Mouse (Mus musculus): ENCODE data around the gene Ttc7b.

Gene Ttc7b

DNA sequence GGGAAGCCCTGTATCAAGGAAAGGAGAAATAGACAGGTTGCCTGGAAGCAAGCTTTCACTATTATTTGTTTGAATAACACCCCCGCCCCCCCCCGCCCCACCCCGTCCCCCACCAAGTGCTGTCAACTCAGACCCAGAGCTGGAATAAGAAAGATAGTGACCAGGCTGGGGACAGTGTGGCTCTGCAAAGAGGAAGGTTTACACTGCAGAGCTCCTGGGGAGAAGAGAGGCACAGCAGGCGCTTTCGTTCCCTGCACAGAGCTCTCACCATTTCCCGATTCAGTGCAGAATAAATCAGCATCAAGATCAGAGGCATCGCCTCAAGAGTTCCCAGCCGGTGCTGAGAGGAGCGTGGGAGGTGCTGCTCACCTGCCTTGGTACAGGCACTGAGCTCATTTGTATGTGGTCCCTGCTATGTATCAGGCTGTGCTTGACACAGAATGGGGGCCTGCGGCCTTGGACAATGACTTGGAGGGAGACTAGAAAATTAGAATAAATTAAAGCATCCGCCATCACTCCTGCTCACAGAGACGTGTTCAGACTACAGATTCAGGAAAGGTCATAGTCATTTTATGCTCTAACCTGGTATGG is 206.7 kb downstream of the Ttc7b start:
- no peak for DNase-seq (ENCODE audit: extremely low read depth, insufficient read length, low spot score)

- DNase-seq (ENCODE audit: extremely low read depth, insufficient read length, low spot score): peak; percentile 71
Measured at GRCm38 (mm10) chr12:100313209-100313608, 207.4 kb downstream of the Ttc7b start.

DNA sequence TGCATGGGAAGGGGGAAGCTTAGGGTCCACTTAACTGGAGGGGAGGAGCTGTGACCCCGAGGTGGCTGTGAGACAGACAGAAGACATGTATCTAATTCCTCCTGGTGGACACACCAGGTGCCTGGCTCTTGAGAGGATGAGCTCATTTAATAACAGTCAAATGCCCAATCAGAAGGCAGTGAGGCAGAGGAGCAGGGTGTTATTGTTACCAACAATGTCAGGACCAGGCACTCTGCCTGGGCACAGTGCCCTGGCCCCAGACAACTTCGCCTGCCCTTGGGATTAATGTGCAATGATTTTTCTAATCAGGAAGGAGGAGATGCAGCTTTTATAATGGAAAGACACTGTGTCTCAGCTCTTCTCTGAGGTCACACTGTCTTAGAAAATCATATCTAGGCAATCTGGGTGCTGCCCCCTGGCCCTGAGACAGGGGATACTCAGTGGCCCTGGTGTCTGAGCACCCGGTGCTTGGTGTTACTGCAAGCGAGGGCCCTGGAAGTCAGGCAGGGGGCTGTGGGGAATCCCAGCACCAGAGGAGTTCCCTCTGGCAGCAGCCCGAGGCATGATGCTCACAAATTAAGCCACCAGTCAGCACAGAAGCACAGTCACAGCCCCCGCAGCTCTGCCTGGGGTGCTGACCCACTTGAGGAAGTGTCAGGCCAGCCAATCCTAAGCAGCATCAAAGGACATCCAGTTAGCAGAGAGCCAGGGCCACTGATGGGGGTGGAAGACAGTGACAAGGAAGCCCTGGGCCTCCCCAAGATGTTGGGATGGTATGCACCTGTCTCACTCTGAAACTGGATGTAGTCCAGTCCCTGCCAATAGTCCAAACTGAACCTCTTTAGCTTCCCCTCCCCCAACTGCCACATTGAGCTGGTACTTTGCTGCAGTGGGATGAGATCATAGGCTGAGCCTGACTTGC is 209.9 kb downstream of the Ttc7b start:
- DNase-seq (ENCODE audit: extremely low read depth, insufficient read length, low spot score): no peak

GRCm38 (mm10) chr12:100309201-100309600 is 211.4 kb downstream of the Ttc7b start:
- DNase-seq (ENCODE audit: extremely low read depth, insufficient read length, low spot score): no peak

GRCm38 (mm10) chr12:100307501-100308260 is 212.9 kb downstream of the Ttc7b start:
- no peak for DNase-seq (ENCODE audit: extremely low read depth, insufficient read length, low spot score)

- DNase-seq (ENCODE audit: extremely low read depth, insufficient read length, low spot score): no peak
Measured at GRCm38 (mm10) chr12:100306336-100306735, 214.3 kb downstream of the Ttc7b start.

GRCm38 (mm10) chr12:100305051-100305673 is 215.5 kb downstream of the Ttc7b start:
- DNase-seq (ENCODE audit: extremely low read depth, insufficient read length, low spot score): peak; percentile 45

DNA sequence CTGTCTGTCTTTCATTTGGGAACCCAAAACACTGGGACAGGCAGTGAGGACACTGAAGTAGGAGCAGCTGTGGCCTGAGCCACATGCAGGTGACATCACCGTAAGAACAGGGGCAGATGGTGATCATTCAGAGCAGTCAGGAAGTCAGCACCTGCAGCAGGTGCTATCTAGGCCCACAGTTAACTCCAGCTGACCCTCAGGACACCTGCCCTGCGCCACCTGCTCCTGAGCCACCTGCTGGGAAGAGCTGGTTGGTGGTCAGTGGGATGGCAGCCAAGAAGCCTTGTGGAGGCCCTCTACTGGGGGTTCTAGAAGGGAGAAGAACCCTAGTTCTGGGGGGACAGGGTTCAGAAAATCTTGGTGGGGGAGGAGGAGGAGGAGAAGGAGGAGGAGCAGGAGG is 216.3 kb downstream of the Ttc7b start:
- DNase-seq (ENCODE audit: extremely low read depth, insufficient read length, low spot score): no peak

DNA sequence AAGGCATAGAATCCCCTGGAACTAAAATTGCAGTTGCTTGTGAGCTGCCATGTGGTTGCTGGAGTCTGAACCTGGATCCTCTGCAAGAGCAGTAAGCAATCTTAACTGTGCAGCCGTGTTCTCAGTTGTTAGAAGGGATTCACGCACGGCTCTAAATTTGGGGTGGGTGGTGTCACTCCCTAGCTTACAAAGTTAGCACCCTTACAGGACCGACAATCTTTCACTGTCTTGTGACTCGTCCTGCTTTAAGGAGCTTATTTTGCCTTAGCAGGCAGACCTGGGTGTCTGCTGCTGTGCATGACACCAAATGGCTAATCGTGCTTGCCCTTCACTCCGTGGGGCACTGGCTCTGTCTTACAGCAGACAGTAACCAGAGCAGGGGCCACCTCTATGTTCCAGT is 217.5 kb downstream of the Ttc7b start:
- no peak for DNase-seq (ENCODE audit: extremely low read depth, insufficient read length, low spot score)

- DNase-seq (ENCODE audit: extremely low read depth, insufficient read length, low spot score): no peak
Measured at GRCm38 (mm10) chr12:100300446-100300845, 220.2 kb downstream of the Ttc7b start.

DNA sequence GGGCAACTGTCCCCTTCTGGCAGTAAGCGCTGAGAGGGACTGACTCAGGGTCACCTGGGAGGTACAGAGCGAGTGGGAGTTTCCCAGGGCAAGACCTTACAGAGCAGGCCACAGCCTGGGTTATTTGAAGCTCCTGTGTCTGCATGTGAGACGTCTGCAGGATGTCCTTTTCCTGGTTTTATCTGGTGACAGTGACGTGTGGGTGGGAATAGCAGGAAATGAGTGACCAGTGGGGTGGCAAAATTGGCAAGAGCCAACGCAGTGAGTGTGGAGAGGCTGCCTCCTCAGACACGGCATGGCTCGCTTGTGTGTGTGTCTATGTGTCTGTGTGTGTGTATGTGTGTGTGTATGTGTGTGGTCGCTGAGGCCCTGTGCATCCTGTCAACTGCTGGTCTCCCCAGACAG is 221.3 kb downstream of the Ttc7b start:
- DNase-seq (ENCODE audit: extremely low read depth, insufficient read length, low spot score): no peak

DNA sequence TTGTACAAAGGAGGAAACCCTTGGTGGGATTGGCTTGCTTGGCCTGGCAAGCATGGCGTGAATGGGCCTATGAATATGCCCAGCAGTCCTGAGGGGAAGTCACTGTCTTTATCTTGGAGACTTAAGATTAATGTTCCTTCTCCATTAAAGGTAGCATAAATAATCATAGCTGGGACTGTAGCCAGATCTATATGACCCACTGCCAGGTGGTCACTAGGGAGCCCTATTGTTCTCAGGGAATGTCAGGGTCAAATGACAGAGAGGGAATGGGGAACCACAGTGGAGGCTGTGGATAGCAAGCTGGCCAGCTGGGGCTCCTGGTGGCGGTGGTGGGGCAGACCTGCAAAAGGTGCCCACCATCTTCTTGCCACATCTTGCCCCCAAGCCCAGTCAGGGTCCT is 221.8 kb downstream of the Ttc7b start:
- no peak for DNase-seq (ENCODE audit: extremely low read depth, insufficient read length, low spot score)

DNA sequence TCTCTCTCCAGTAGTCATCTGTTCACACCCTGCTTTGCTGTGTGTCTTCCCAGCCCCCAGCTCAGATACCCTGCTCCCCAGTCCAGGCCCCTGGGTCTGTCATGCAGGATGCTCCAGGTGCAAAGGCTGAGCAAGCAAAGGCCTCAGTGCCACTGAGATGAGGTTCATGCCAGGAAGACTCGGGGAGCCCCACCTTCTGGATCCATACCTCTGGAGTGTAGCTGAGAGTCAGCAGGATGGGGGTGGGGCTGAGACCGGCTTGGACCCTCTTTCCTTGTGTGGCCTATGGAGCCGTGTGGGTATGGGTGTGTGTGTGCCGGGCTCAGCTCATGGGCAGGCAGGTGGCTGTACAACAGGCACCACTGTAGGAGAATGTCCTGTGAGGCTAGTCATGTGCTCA is 222.7 kb downstream of the Ttc7b start:
- no peak for DNase-seq (ENCODE audit: extremely low read depth, insufficient read length, low spot score)

GRCm38 (mm10) chr12:100294457-100294856 is 226.2 kb downstream of the Ttc7b start:
- no peak for DNase-seq (ENCODE audit: extremely low read depth, insufficient read length, low spot score)

- no peak for DNase-seq (ENCODE audit: extremely low read depth, insufficient read length, low spot score)
Measured at GRCm38 (mm10) chr12:100293956-100294355, 226.7 kb downstream of the Ttc7b start.

DNA sequence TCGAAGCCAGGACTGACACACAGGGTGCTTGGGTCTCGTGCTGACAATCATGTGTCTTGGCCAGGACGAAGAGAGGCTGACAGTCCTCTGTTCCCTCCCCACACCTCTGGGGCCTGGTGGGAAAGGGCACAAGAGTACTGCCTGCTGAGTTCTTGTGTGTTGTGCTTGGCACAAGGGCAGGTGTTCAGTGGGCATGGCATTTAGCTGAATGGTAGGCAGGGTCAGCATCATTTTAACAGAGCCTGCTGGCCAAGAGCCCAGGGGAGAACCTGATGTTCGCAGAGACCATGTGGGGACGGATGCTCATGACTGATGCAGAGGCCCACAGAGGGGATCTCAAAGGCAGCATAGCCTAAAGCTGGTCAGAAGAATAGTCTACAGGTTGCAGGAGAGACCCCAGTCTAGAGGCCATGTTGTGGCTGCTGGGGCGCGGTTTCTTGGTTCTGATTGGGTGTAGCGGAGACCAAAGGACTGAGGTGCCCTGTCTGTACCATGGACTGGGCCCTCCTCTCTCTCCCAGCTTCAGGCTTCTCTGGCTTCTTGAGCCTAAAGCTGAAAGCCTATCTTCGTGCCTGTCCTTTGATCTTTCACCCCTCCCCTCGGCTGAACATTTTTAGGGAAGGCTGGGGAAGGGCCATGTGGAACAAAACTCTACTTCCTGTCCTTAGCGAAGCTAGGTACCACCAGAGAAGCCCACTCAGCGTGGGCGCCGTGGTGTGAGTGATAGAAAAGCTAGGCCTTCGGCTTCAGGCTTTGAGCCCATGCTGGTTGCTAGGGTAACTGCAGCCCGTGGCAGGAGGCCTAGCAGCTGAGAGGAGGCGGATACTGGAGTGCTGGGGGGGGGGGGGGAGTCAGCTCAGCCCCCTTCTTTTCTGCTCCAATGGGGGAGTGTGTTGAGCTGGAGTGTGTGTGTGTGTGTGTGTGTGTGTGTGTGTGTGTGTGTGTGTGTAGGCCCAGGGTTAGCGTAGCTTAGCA is 229.6 kb downstream of the Ttc7b start:
- no peak for DNase-seq (ENCODE audit: extremely low read depth, insufficient read length, low spot score)

DNA sequence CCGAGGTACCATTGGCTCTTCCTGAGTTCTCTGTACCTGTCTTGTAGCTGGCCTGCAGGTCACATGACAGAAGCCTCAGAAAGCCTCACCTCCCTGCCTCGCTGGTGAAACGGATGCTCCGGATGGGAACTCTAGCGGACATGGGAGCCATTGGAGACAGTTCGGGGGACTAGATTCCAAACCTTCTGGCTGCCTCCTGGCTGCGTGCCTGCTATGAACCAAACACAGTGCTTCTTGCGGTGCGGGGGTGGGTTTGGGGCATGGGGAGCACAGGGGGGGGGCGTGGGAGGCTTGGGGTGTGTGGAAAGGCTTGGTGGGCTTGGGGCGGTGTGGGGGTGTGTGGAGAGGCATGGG is 230.5 kb downstream of the Ttc7b start:
- no peak for DNase-seq (ENCODE audit: extremely low read depth, insufficient read length, low spot score)

DNA sequence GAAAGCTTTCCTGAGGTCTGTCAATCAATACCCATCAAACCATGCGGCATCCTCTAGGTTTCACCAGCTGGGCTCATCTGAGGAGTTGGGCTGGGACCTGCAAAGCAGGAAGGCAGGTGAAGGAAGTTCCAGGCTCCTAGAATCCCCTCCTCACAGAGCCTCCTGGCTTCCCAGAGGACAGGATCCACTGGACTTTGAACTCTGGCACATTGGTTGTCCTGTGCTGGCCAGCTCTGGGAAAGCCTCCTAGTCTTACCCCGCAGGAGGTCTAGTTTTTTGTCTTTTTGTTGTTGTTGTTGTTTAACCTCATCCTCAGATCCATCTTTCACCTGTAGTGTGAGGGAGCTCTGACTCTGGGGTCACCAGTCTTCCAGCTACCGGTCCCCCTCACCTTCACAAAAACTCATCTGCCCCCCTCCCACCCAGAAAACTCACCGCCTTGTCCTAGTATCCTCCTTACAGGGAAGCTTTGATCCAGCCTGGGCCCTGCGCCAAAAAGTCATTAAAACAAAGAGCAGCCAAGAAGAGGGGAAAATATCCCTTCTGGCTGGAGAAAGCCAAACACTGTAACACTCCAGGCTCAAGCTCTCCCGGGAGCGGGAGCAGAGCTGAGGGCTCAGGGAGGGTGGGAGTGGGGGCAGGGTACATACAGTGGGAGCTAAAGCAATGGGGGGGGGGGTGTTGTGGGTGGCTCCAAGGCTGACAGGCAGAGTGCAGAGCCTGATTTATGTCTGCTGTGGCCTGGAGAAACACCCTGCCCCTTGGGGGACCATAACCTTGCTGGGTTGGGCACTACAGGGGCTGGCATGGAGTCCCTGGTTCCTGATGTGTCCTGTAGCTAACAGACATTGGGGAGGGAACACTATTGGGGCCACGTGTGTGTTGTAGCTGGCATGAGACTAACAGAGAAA is 231.1 kb downstream of the Ttc7b start:
- DNase-seq (ENCODE audit: extremely low read depth, insufficient read length, low spot score): no peak

DNA sequence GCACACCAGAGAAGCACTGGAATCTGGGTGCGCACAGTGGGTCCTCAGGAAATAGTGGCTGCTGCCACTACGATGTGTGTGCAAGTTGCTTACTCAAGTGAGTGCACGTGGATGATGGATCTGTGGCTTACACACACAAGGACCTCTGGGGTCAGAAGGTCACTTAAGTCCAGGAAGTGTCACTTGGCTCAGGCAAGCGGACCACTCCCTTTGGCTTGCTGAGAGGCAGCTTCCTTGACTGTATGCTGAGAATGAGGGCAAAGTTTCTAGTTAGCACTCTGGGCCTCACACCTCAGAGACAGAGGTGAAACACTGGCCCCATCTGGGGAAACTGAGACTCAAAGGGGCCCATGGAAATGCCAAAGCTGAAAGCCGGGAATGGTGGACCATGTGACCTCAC is 232.6 kb downstream of the Ttc7b start:
- no peak for DNase-seq (ENCODE audit: extremely low read depth, insufficient read length, low spot score)
